Mouse (Mus musculus): Measurements from ENCODE around the gene Lix1l. TPM values are rescaled to one million over a fixed set of nuclear protein-coding genes. Genes with fewer than 3 reads are reported as not detected.

The Lix1l gene
- polyA plus RNA-seq, 1 experiment from 2014 or later, result 5.7 TPM

Other genes starting within 250 kb of the Lix1l start
- gene BC107364, start 148.8 kb upstream of the Lix1l start, polyA plus RNA-seq (2016; fragmentation: Nextera tagmentation; extraction: Ambion mirVana), result not detected in 2 replicates
- gene Hfe2, start 76.0 kb upstream of the Lix1l start, polyA plus RNA-seq (2016; fragmentation: Nextera tagmentation; extraction: Ambion mirVana), result 7.8 and 8.5 TPM in 2 replicates
- 68.2 and 70.9 TPM in 2 replicates for gene Txnip, start 43.2 kb upstream of the Lix1l start, polyA plus RNA-seq (2016; fragmentation: Nextera tagmentation; extraction: Ambion mirVana)
- gene Gm16253, start 24.2 kb upstream of the Lix1l start, polyA plus RNA-seq (2016; fragmentation: Nextera tagmentation; extraction: Ambion mirVana), result 0.72 and 1.5 TPM in 2 replicates
- gene Polr3gl, start 7.0 kb upstream of the Lix1l start, polyA plus RNA-seq (2016; fragmentation: Nextera tagmentation; extraction: Ambion mirVana), result 48.5 and 50.4 TPM in 2 replicates
- 1.5 and 2.2 TPM in 2 replicates for gene Ankrd34a, start 4.5 kb upstream of the Lix1l start, polyA plus RNA-seq (2016; fragmentation: Nextera tagmentation; extraction: Ambion mirVana)
- gene Rbm8a, start 28.8 kb downstream of the Lix1l start, polyA plus RNA-seq (2016; fragmentation: Nextera tagmentation; extraction: Ambion mirVana), result 176 and 192 TPM in 2 replicates
- 53.9 and 55.3 TPM in 2 replicates for gene Pex11b, start 34.2 kb downstream of the Lix1l start, polyA plus RNA-seq (2016; fragmentation: Nextera tagmentation; extraction: Ambion mirVana)
- 0.06 and 0.17 TPM in 2 replicates for gene Gm42957, start 34.3 kb downstream of the Lix1l start, polyA plus RNA-seq (2016; fragmentation: Nextera tagmentation; extraction: Ambion mirVana)
- gene Itga10, start 44.4 kb downstream of the Lix1l start, polyA plus RNA-seq (2016; fragmentation: Nextera tagmentation; extraction: Ambion mirVana), result 0.76 and 1.5 TPM in 2 replicates
- 0.69 and 0.85 TPM in 2 replicates for gene Ankrd35, start 69.0 kb downstream of the Lix1l start, polyA plus RNA-seq (2016; fragmentation: Nextera tagmentation; extraction: Ambion mirVana)
- gene Pias3, start 95.2 kb downstream of the Lix1l start, polyA plus RNA-seq (2016; fragmentation: Nextera tagmentation; extraction: Ambion mirVana), result 70.2 and 70.8 TPM in 2 replicates
- 13.5 and 13.7 TPM in 2 replicates for gene Nudt17, start 107.4 kb downstream of the Lix1l start, polyA plus RNA-seq (2016; fragmentation: Nextera tagmentation; extraction: Ambion mirVana)
- 38.9 and 40.5 TPM in 2 replicates for gene Polr3c, start 126.5 kb downstream of the Lix1l start, polyA plus RNA-seq (2016; fragmentation: Nextera tagmentation; extraction: Ambion mirVana)
- gene Rnf115, start 126.5 kb downstream of the Lix1l start, polyA plus RNA-seq (2016; fragmentation: Nextera tagmentation; extraction: Ambion mirVana), result 64.4 and 66.0 TPM in 2 replicates
- not detected in 2 replicates for gene Pdzk1, start 228.1 kb downstream of the Lix1l start, polyA plus RNA-seq (2016; fragmentation: Nextera tagmentation; extraction: Ambion mirVana)
- 0.08 and 0.14 TPM in 2 replicates for gene Cd160, start 228.2 kb downstream of the Lix1l start, polyA plus RNA-seq (2016; fragmentation: Nextera tagmentation; extraction: Ambion mirVana)